Mouse (Mus musculus) lung, adult 2 months (tissue): Measurements from ENCODE around the gene Tfrc.

Experiments used
- CTCF ChIP-seq: fragments of 200-500 bp; IDR thresholded peaks from 2 replicates; pipeline ENCODE4 v1.5.1; 2011; ENCODE audit warnings: mild to moderate bottlenecking, low read length, control low read depth; ENCODE audit not compliant: insufficient read depth
- POLR2A ChIP-seq: fragments of 200-500 bp; IDR thresholded peaks from 2 replicates; pipeline ENCODE4 v1.6.1; 2011; ENCODE audit warnings: low read depth, mild to moderate bottlenecking, control low read depth, low read length, borderline replicate concordance; ENCODE audit errors: extremely low read depth

DNA sequence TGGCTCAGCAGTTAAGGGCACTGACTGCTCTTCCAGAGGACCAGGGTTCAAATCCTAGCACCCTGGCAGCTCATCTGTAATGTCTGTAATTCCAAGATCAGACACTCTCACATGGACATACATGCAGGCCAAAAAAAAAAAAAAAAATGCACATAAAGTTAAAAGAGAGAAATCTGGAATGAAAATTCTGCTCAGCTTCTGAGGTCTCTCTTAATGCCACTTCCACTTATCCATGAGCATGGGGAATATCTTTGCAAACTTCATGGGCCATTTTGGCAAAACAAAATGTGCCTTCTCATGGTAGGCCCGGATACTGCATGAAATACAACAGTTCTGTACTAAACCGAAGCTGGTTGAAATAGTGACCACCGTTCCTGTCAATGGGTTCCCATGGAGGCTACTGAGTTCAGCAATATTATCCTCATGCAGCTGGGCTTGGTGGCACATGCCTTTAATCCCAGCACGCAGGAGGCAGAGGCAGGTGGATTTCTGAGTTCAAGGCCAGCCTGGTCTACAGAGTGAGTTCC lies 24.8 kb downstream of the Tfrc start:
- no peak for TF ChIP-seq POLR2A
- TF ChIP-seq CTCF = no peak
